Mouse (Mus musculus) G1E (cell line): ENCODE measurements at regions not wholly inside any gene's neighbourhood (a gene's known extent, or its start where the extent isn't known, plus 50 kb on each side); places are given as distances from the start of the nearest gene placed in this dataset.

Source experiments
- CTCF ChIP-seq: IDR thresholded peaks from 2 replicates; pipeline ENCODE4 v1.5.1; 2012; ENCODE audit warnings: low read depth, low read length, inconsistent platforms, mixed read lengths
- GATA1 ChIP-seq: IDR thresholded peaks from 2 replicates; pipeline ENCODE4 v1.6.1; 2012; ENCODE audit warnings: borderline replicate concordance, low read length, inconsistent platforms, mixed read lengths
- GATA2 ChIP-seq: IDR thresholded peaks from 2 replicates; pipeline ENCODE4 v1.6.1; 2012; ENCODE audit warnings: low read depth, low read length, inconsistent platforms, borderline replicate concordance

GRCm38 (mm10) chr14:76678512-76679134, 121.9 kb upstream of the Serp2 start:
- TF ChIP-seq GATA1 = no peak
- no peak for TF ChIP-seq CTCF
- no peak for TF ChIP-seq GATA2
